Mouse (Mus musculus): ENCODE results near the gene Rab12.

GRCm38 (mm10) chr17:66516953-66517352, 2.6 kb downstream of the Rab12 start:
- TF ChIP-seq CTCF (IDR thresholded peaks at IDR 0.05; ENCODE audit: low read depth, low read length) (no peak), POLR2A (IDR thresholded peaks at IDR 0.05; ENCODE audit: borderline replicate concordance, low read depth, low read length) (no peak)
